Mouse (Mus musculus): ENCODE measurements around the gene Lypd5. TPM values are rescaled to one million over a fixed set of nuclear protein-coding genes. Genes with fewer than 3 reads are reported as not detected.
A peak's percentile ranks its signal among the peaks of the same experiment; 100 is the strongest.
"Not testable (repeated sequence)": the region's sequence is repeated elsewhere in the genome, so short reads cannot be mapped to it uniquely, and the experiment has no call there.

Gene Lypd5
- total RNA-seq, 2 experiments from 2014 or later = not detected

DNA sequence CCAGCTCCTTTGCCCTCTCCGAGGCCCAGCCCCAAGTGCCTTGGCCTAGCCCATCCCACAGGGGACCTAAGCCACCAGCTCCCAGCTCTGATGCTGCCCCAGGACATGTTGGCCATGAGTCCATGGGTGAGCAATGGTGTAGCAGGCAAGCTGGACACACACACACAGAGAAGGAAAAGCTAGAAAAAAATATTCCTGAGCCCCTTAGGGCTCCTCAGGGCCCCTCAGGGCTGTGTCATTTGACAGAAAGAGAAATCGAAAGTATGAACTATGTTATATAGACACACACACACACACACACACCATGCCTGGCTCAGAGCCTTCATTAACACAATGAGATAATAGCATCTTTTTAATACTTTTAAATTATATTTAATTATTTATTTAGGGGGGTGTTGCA is 31.4 kb downstream of the Lypd5 start:
- no peak for DNase-seq (ENCODE audit: low spot score in 2 of 2)

- DNase-seq (ENCODE audit: low spot score in 2 of 2) = no peak
Observed at GRCm38 (mm10) chr7:24382730-24383372, 33.9 kb downstream of the Lypd5 start.

DNA sequence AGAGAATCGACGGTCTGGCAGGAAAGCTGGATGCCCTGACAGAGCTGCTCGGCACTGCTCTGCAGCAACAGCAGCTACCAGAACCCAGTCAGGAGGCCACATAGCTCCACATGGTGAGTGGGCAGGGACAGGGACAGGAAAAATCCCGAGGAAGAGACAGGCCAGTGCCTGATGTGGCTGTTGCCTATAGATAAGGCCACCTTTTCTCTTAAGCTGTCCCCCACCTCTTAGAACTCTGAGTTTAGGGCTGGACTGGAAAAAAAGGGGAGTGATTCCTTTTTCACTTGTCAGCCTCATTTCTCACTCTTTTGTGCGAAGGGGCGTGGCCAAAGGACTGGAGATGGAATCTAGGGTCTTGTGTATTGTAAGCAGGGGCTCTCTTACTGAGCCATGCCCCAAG is 35.1 kb downstream of the Lypd5 start:
- no peak for DNase-seq (ENCODE audit: low spot score in 2 of 2)

- DNase-seq (ENCODE audit: low spot score in 2 of 2) = peak; percentile 63
Observed at GRCm38 (mm10) chr7:24384827-24385226, 35.8 kb downstream of the Lypd5 start.

DNA sequence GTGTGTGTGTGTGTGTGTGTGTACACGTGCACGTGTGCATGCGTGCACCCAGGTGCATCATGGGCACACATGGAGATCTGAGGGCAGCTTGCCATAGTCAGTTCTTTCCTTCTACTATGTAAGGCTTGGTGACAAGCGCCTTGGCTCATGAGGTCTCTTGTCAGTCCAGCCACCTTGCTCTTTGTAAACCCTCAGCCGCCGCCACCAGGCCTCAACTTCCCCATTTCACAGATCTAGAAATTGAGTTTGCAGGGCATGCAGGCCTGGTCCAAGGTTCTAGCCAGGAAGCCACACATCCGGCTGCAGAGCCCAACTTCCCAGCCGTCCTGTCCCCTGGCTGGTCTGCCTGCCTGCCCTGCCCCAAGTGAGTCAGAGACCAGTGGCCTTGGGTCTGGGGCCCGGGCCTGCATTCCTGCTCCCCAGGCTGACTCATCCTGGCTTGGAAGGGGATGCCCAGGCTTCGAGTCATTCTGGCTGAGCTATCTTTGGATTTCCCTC is 38.1 kb downstream of the Lypd5 start:
- DNase-seq (ENCODE audit: low spot score in 2 of 2) = no peak

DNA sequence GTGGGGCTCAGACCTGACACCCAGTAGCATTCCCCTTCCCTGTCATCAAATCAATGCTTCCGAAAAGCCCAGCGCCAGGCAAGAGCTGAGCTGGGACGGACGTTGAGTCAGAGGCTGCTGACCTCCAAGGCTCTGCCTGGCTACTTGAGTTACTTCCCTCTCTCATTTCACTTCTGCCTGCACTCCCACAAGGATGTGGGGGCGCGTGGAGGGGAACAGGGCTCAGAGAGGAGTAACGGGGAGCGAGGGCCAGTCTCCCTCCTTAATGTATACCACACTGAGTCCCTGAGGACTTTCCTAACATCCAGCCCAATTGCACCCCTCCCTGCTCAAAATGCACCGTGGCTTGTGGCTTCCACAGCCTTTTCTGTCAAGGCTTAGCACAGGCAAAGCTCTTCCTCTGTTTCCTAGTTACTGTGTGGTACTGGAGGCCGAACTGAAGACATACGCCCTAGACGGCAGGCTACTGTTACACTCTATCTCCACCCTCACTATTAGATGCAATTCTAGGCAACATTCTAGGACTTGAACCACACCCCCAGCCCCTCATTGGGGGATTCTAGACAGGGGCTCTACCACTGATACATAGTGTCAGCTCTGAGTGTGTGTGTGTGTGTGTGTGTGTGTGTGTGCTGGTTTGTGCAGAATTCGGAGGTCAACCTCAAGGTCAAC is 40.7 kb downstream of the Lypd5 start:
- DNase-seq (ENCODE audit: low spot score in 2 of 2) = no peak

DNA sequence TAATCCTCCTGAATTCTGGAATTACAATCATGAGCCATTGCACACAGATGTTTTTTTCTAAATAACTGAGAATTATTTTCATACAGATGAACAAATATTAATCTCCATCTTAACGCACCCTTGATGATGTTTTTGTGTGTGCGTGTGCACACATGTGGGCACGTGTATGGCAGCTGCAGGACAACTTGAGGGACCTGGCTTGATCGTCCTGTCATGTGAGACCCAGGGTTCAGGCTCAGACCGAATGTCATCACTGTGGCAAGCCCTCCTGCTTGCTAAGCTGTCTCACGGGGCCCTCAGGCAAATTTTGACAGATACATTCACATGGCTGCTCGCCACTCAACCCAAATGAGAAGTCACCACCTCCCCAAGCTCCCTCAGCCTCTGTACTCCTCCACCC is 41.5 kb downstream of the Lypd5 start:
- no peak for DNase-seq (ENCODE audit: low spot score in 2 of 2)

GRCm38 (mm10) chr7:24391077-24391476 is 42.1 kb downstream of the Lypd5 start:
- no peak for DNase-seq (ENCODE audit: low spot score in 2 of 2)

GRCm38 (mm10) chr7:24391687-24392086 is 42.7 kb downstream of the Lypd5 start:
- DNase-seq (ENCODE audit: low spot score in 2 of 2) = no peak

DNA sequence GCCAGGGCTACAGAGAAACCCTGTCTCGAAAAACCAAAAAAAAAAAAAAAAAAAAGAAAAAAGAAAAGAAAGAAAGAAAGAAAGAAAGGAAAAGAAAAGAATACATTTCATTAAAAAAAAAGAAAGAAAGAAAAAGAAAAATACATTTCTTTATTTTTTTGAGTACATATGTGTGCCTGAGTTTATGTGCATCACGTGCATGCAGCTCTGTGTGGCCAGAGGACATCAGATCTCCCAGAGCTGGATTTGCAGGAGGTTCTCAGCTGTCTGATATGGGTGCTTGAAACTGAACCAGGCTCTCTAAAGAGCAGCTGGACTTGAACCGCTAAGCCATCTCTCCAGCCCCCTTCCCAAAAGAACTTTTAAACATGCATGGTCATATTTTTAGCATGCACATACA is 45.1 kb downstream of the Lypd5 start:
- DNase-seq (ENCODE audit: low spot score in 2 of 2) = no peak

- DNase-seq (ENCODE audit: low spot score in 2 of 2) = no peak
Observed at GRCm38 (mm10) chr7:24394475-24395161, 45.6 kb downstream of the Lypd5 start.

GRCm38 (mm10) chr7:24396832-24397231 is 47.8 kb downstream of the Lypd5 start:
- no peak for DNase-seq (ENCODE audit: low spot score in 2 of 2)

DNA sequence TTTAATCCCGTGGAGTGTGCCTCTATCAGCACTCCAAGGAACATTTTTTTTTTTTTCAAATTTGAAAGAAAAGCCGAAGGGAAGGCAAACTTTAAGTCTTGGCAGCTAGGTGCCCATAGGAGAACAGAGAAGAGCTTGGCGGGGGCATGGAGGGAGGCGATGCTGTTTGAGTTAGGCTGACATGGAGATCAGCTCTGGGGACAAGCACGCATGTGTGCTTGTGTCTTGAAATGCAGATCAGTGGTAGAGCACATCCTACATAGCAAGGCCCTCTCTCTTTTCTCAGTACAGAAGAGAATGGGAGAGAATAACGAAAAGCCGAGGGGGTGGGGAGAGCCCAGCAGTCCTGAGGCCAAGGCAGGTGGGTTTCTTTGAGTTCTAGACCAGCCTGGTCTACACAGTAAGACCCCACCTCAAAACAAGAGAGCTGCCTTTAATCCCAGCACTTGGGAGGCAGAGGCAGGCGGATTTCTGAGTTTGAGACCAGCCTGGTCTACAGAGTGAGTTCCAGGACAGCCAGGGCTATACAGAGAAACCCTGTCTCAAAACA is 49.4 kb downstream of the Lypd5 start:
- no peak for DNase-seq (ENCODE audit: low spot score in 2 of 2)

- DNase-seq (ENCODE audit: low spot score in 2 of 2) = peak; percentile 96 to 99
Observed at GRCm38 (mm10) chr7:24399256-24400081, 50.5 kb downstream of the Lypd5 start, which contains the start of gene Smg9. Gene Smg9 (plus strand): TSS chr7:24399619.

DNA sequence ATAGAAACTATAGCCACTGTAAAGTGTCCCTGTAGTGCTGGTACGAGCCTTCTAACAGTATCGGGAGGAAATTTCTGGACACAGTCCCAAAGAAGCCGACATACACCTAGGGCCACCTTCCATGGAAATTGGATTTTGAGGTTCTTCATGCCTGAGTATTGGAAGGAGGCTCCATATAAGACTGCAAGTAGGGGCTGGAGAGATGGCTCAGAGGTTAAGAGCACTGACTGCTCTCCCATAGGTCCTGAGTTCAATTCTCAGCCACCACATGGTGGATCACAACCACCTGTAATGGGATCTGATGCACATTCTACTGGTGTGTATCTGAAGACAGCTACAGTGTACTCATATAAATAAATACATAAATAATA is 51.1 kb downstream of the Lypd5 start:
- DNase-seq (ENCODE audit: low spot score in 2 of 2) = no peak

DNA sequence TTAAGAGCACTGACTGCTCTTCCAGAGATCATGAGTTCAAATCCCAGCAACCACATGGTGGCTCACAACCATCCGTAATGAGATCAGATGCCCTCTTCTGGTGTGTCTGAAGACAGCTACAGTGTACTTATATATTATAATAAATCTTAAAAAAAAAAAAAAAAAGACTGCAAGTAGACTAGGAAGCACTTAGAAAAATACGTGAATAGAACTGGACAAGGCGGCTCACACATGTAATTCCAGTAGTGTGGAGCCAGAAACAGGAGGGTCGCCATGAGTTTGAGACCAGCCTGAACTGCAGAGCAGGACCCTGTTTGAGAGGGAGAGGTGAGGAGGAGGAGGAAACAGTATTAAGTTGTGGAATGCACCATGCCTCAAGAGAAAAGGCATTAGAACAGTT is 51.5 kb downstream of the Lypd5 start:
- DNase-seq (ENCODE audit: low spot score in 2 of 2) = not testable (repeated sequence)

DNA sequence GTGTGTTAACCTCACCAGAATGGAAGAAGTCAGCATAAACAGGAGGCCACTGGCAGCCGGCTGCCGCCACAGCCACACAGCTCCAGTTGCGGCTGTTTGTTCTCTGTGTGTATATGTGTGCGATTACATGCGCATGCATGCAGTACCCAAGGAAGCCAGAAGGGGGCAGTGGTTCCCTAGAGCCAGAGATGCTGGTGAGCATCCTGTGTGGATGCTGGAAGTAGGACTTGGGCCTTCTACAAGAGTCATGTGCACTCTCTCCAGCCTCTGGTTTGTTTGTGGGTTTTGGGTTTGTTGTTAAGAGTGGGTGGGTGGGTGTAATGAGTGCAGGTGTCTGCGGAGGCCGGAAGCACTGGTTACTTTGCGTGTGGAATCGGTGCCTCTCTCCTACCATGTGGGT is 53.9 kb downstream of the Lypd5 start:
- DNase-seq (ENCODE audit: low spot score in 2 of 2) = no peak

All from layer of hippocampus, postnatal 14 days (tissue).